Mouse (Mus musculus): Measurements from ENCODE around the gene Ank2.

Gene Ank2

DNA sequence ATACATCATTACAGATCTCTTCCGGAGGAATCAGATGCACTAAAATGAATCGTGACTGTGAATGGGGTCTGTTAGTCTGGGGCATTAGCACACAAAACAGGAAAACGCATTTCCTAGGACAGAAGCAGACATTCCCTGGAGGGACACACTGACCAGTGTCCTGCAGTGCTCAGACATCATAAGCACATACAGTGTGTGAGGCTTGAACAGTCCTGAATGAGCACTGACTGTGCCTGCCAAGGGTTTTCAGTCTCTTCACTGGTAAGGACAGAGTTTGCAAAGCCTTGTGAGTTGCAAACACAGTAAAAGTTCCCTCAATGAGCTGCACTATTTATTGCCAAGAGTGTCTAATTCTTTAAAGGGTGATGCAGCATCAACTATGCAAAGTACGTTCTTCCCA, 613.1 kb downstream of the Ank2 start:
- no peak for DNase-seq (ENCODE audit: low spot score in 2 of 2)

DNA sequence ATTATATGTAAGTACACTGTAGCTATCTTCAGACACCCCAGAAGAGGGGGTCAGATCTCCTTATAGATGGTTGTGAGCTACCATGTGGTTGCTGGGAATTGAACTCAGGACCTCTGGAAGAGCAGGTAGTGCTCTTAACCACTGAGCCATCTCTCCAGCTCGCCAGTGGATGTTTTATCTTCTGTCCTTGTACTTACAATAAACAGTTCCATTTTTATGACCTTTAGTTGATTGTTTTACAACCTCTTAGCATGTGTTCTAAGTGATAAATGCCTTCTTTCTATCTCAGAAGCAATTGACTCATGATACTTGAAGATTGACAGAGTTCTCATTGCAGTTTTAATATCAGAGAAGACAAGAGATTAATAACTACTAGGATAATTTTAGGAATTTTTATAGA, 620.9 kb downstream of the Ank2 start:
- no peak for DNase-seq (ENCODE audit: low spot score in 2 of 2)
